Mouse (Mus musculus): ENCODE results near the gene Cd101.

Cd101 gene

GRCm38 (mm10) chr3:101029339-101029738, at the start of gene Cd101:
Gene Cd101 (minus strand): TSS chr3:101029556.
- no peak for DNase-seq

GRCm38 (mm10) chr3:101078344-101078743, 49.0 kb upstream of the Cd101 start:
- no peak for DNase-seq

GRCm38 (mm10) chr3:101077710-101078100, 48.3 kb upstream of the Cd101 start:
- DNase-seq: no peak

- no peak for DNase-seq
Observed at GRCm38 (mm10) chr3:101076966-101077709, 47.8 kb upstream of the Cd101 start.

GRCm38 (mm10) chr3:101075866-101076265, 46.5 kb upstream of the Cd101 start:
- no peak for DNase-seq

GRCm38 (mm10) chr3:101073384-101073783, 44.0 kb upstream of the Cd101 start:
- DNase-seq: no peak

GRCm38 (mm10) chr3:101072506-101073215, 43.3 kb upstream of the Cd101 start:
- no peak for DNase-seq

- DNase-seq: no peak
Observed at GRCm38 (mm10) chr3:101071576-101071975, 42.2 kb upstream of the Cd101 start.

- no peak for DNase-seq
Observed at GRCm38 (mm10) chr3:101070796-101071235, 41.5 kb upstream of the Cd101 start.

GRCm38 (mm10) chr3:101070230-101070795, 41.0 kb upstream of the Cd101 start:
- DNase-seq: no peak

GRCm38 (mm10) chr3:101068701-101069100, 39.3 kb upstream of the Cd101 start:
- DNase-seq: no peak

- no peak for DNase-seq
Observed at GRCm38 (mm10) chr3:101066175-101066574, 36.8 kb upstream of the Cd101 start.

GRCm38 (mm10) chr3:101061865-101062585, 32.7 kb upstream of the Cd101 start:
- DNase-seq: no peak

- no peak for DNase-seq
Observed at GRCm38 (mm10) chr3:101059214-101059613, 29.9 kb upstream of the Cd101 start.

- DNase-seq: no peak
Observed at GRCm38 (mm10) chr3:101058203-101058602, 28.8 kb upstream of the Cd101 start.

- no peak for DNase-seq
Observed at GRCm38 (mm10) chr3:101055216-101055615, 25.9 kb upstream of the Cd101 start.

GRCm38 (mm10) chr3:101051601-101052000, 22.2 kb upstream of the Cd101 start:
- no peak for DNase-seq

GRCm38 (mm10) chr3:101049997-101050396, 20.6 kb upstream of the Cd101 start:
- no peak for DNase-seq

- DNase-seq: no peak
Observed at GRCm38 (mm10) chr3:101048781-101049180, 19.4 kb upstream of the Cd101 start.

- DNase-seq: peak; percentile 70
Observed at GRCm38 (mm10) chr3:101047586-101048275, 18.4 kb upstream of the Cd101 start.

GRCm38 (mm10) chr3:101045431-101045830, 16.1 kb upstream of the Cd101 start:
- no peak for DNase-seq

GRCm38 (mm10) chr3:101044686-101045085, 15.3 kb upstream of the Cd101 start:
- DNase-seq: no peak

GRCm38 (mm10) chr3:101041997-101042396, 12.6 kb upstream of the Cd101 start:
- no peak for DNase-seq

All from right cerebral cortex, postnatal 25 days (tissue).